Mouse (Mus musculus): ENCODE measurements around the gene Fabp2.

- TF ChIP-seq CTCF (IDR thresholded peaks at IDR 0.05; ENCODE audit: insufficient read depth, low read depth, low read length) (no peak), POLR2A (IDR thresholded peaks at IDR 0.05; ENCODE audit: insufficient read depth, low read depth, low read length) (no peak)
Measured at GRCm38 (mm10) chr3:122848410-122849034, 46.4 kb upstream of the Fabp2 start.

Data from olfactory bulb, adult 2 months (tissue).